In the genomic region with DNA sequence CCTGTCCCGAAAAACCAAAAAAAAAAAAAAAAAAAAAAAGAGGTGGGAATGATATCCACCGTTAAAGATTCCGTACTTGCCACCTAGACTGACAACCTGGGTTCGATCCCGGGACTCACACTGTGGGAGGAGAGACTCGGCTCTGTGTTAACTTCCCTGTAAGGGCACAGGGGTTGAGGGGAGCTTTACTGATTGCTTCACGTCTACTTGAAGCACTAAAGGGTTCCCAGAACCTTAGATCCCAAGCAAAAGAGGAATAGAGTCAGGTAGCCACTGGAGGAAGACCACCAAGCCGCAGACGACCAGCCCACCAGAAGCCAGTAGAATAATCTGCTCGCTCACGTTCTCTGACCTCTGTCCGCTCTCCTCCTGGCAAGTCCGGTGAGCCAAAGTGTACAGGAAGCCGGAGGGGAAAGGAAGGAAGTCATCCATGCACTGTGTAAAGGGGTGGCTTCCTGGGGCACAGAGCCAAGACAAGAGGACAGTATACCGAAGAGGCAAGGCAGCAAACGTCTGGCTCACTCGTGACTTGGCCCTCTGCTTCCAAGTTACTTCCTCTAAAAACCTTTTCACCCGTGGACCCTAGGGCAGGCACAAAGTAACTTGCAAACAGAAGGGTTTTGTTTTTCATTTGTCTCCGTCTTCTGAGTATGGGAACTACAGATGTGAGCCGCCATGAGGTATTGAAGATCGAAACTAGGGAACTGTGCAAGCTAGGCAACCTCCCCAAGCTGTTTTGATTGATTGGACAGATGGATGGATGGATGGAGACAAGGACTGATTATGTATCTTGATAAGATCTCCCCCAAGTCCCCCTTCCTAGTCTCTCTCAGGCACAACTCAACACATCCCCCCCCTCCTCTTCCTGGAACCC, we compare ENCODE assay signal across 9 mouse cellular contexts. TPM values are rescaled to one million over a fixed set of nuclear protein-coding genes. Genes with fewer than 3 reads are reported as not detected.
A peak's percentile ranks its signal among the peaks of the same experiment; 100 is the strongest.
DNase-seq lines count a peak whose midpoint lies in the region; ATAC-seq and TF ChIP-seq lines count a peak whose summit lies in the region.
"Had no signal": no experiment of that assay in that cellular context is flagged by ENCODE, and none has a peak within 500 bp of the region (broad histone marks: within the 10 kb centered on the region; RNA-seq: fewer than 3 reads in every experiment).

No protein-coding gene starts in this region.

- TF ChIP-seq POLR2A in bone marrow macrophage, adult 2 months (IDR thresholded peaks at IDR 0.05; ENCODE audit: borderline replicate concordance, low read depth, low read length): no peak

- TF ChIP-seq CTCF in bone marrow macrophage, adult 2 months (IDR thresholded peaks at IDR 0.05; ENCODE audit: low read depth, low read length): no peak
- TF ChIP-seq CTCF in left cerebral cortex, adult 2 months (IDR thresholded peaks at IDR 0.05): no peak

- peak overlapping the region; percentile 45 for H3K4me3 ChIP-seq in bone marrow macrophage, adult 2 months (ENCODE audit: insufficient read depth, low read length)
- no peak overlapping the region for H3K4me3 ChIP-seq in intestine, embryonic 16.5 days (ENCODE audit: low read length)
- H3K4me3 ChIP-seq in lung, embryonic 15.5 days: no peak overlapping the region
- H3K4me3 ChIP-seq in left cerebral cortex, adult 2 months: no peak overlapping the region
- H3K4me3 ChIP-seq: erythroblast, embryonic 14.5 days had no signal

- peaks cover 9% of the 10 kb centered on the region; the same call in 1 of the 2 replicates for H3K4me1 ChIP-seq in bone marrow macrophage, adult 2 months (ENCODE audit: control insufficient read depth, insufficient read depth, low read length)
- no peaks in the 10 kb centered on the region for H3K4me1 ChIP-seq in intestine, embryonic 16.5 days (ENCODE audit: control insufficient read depth, insufficient read depth, low read length)
- 0 out of 2 replicates have a peak, but pooled peaks cover 2% of the 10 kb centered on the region for H3K4me1 ChIP-seq in lung, embryonic 15.5 days

- no peaks in the 10 kb centered on the region for H3K9me3 ChIP-seq in intestine, embryonic 16.5 days (ENCODE audit: control insufficient read depth, low read length)
- no peaks in the 10 kb centered on the region for H3K9me3 ChIP-seq in lung, embryonic 15.5 days

- peak; percentile 10 to 13 for DNase-seq in B cell, adult 2 months
- no peak for DNase-seq in frontal cortex, postnatal 25 days (ENCODE audit: low spot score in 2 of 2)
- DNase-seq in ovary, postnatal 14 days (ENCODE audit: low spot score): no peak
- no peak for DNase-seq in yolk sac, embryonic 10.5 days (ENCODE audit: low spot score)
- no peak for DNase-seq in left cerebral cortex, adult 2 months (ENCODE audit: extremely low spot score in 1 of 2, low spot score in 2 of 2)

- no peak overlapping the region for H3K4me2 ChIP-seq in intestine, embryonic 16.5 days (ENCODE audit: low read depth, low read length)
- peak overlapping the region; percentile 22 for H3K4me2 ChIP-seq in lung, embryonic 15.5 days

- H3K9ac ChIP-seq in intestine, embryonic 16.5 days (ENCODE audit: low read depth, low read length): no peak overlapping the region
- H3K9ac ChIP-seq in lung, embryonic 15.5 days: no peak overlapping the region

- WGBS in intestine, embryonic 16.5 days: 72% methylated on average over 21 of the region's 21 CpGs
- WGBS in lung, embryonic 15.5 days: 49% methylated on average over 21 of the region's 21 CpGs

- ATAC-seq in intestine, embryonic 16.5 days: peak; percentile 55; the same call in 1 of the 2 replicates
- 0 out of 2 replicates have a peak, but pooled peaks have one; percentile 69 for ATAC-seq in lung, embryonic 15.5 days (ENCODE audit: borderline replicate concordance, extremely low read depth, low FRiP score, low TSS enrichment)

- H3K36me3 ChIP-seq in intestine, embryonic 16.5 days (ENCODE audit: control insufficient read depth, insufficient read depth, low read length): no peaks in the 10 kb centered on the region
- no peaks in the 10 kb centered on the region for H3K36me3 ChIP-seq in lung, embryonic 15.5 days

- peak overlapping the region; percentile 39 for H3K27ac ChIP-seq in bone marrow macrophage, adult 2 months (ENCODE audit: insufficient read depth, low read depth, low read length)
- H3K27ac ChIP-seq in intestine, embryonic 16.5 days (ENCODE audit: low read length): no peak overlapping the region
- H3K27ac ChIP-seq in lung, embryonic 15.5 days: no peak overlapping the region
- no peak overlapping the region for H3K27ac ChIP-seq in left cerebral cortex, adult 2 months

- intact Hi-C loops in left cerebral cortex, adult 2 months (cut with DNase I): no loop called here

- H3K27me3 ChIP-seq in intestine, embryonic 16.5 days (replicated peaks; ENCODE audit: control insufficient read depth, insufficient read depth, low read length): no peaks in the 10 kb centered on the region
- H3K27me3 ChIP-seq in lung, embryonic 15.5 days: no peaks in the 10 kb centered on the region

RNA-seq across cellular contexts. Expression of a gene that starts 28.0 kb away (rescaled TPM):
- polyA plus RNA-seq in bone marrow macrophage, adult 2 months (2012; ENCODE audit: insufficient read depth, insufficient read length, missing spikeins): 33.1 and 37.0 TPM in 2 replicates
- polyA plus RNA-seq in intestine, embryonic 16.5 days (2015; fragmentation: Nextera tagmentation; extraction: Ambion mirVana): 11.9 and 19.6 TPM in 2 replicates
- 22.3 and 24.7 TPM in 2 replicates for polyA plus RNA-seq in lung, embryonic 15.5 days (2015; fragmentation: Nextera tagmentation; extraction: Ambion mirVana)
- total RNA-seq in left cerebral cortex, adult 2 months (2021): 10 to 100 TPM; 47.2 to 48.0 TPM

RNA-seq across cellular contexts. Expression of a gene that starts 37.5 kb away (rescaled TPM):
- polyA plus RNA-seq in bone marrow macrophage, adult 2 months (2012; ENCODE audit: insufficient read depth, insufficient read length, missing spikeins): 4.3 and 5.6 TPM in 2 replicates
- 6.2 and 7.6 TPM in 2 replicates for polyA plus RNA-seq in intestine, embryonic 16.5 days (2015; fragmentation: Nextera tagmentation; extraction: Ambion mirVana)
- polyA plus RNA-seq in lung, embryonic 15.5 days (2015; fragmentation: Nextera tagmentation; extraction: Ambion mirVana): 6.1 and 7.4 TPM in 2 replicates
- total RNA-seq in left cerebral cortex, adult 2 months (2021): 10 to 100 TPM; 11.5 to 12.7 TPM
- polyA plus RNA-seq: erythroblast, embryonic 14.5 days had no signal

RNA-seq across cellular contexts. Expression of a gene that starts 44.5 kb away (rescaled TPM):
- 3.6 and 4.5 TPM in 2 replicates for polyA plus RNA-seq in bone marrow macrophage, adult 2 months (2012; ENCODE audit: insufficient read depth, insufficient read length, missing spikeins)
- polyA plus RNA-seq in intestine, embryonic 16.5 days (2015; fragmentation: Nextera tagmentation; extraction: Ambion mirVana): 16.3 and 17.6 TPM in 2 replicates
- 13.4 and 15.9 TPM in 2 replicates for polyA plus RNA-seq in lung, embryonic 15.5 days (2015; fragmentation: Nextera tagmentation; extraction: Ambion mirVana)
- 10 to 100 TPM; 34.1 to 37.6 TPM for total RNA-seq in left cerebral cortex, adult 2 months (2021)

Comparison
In these comparisons a context has a peak if more than half of its experiments do, and no peak if none do; other contexts are left out.
1. DNase-seq: peak in B cell, adult 2 months (2 of 2); none in frontal cortex, postnatal 25 days (0 of 2), ovary, postnatal 14 days (single experiment), yolk sac, embryonic 10.5 days (single experiment) and left cerebral cortex, adult 2 months (0 of 2).